Comparison of ENCODE assay signal across 9 mouse cellular contexts in genomic region chr11:79647071-79647501, GRCm38 (mm10). TPM values are rescaled to one million over a fixed set of nuclear protein-coding genes. Genes with fewer than 3 reads are reported as not detected.
DNase-seq lines count a peak whose midpoint lies in the region; ATAC-seq lines count a peak whose summit lies in the region.
"Had no signal": no experiment of that assay in that cellular context is flagged by ENCODE, and none has a peak within 500 bp of the region (broad histone marks: within the 10 kb centered on the region; RNA-seq: fewer than 3 reads in every experiment).

No protein-coding gene starts in this region.

- peak; percentile 4 to 46 for DNase-seq in heart, postnatal 14 days
- DNase-seq in heart, adult 8-10 months (ENCODE audit: low spot score): no peak
- DNase-seq in kidney, postnatal 25 days: peak; percentile 73 to 85
- DNase-seq in thymus, postnatal 14 days: no peak
- DNase-seq in ovary, postnatal 14 days (ENCODE audit: low spot score): no peak
- DNase-seq in gastrocnemius, postnatal 4 days (ENCODE audit: low spot score in 2 of 2): no peak

- H3K27ac ChIP-seq in forebrain, embryonic 13.5 days: peak overlapping the region; percentile 85
- H3K27ac ChIP-seq in midbrain, embryonic 16.5 days (ENCODE audit: low read length): peak overlapping the region; percentile 44; the same call in 1 of the 2 replicates
- H3K27ac ChIP-seq: liver, embryonic 14.5 days had no signal

- no peak overlapping the region for H3K4me3 ChIP-seq in forebrain, embryonic 13.5 days
- no peak overlapping the region for H3K4me3 ChIP-seq in midbrain, embryonic 16.5 days (ENCODE audit: low read depth, low read length)

- no peaks in the 10 kb centered on the region for H3K36me3 ChIP-seq in forebrain, embryonic 13.5 days (ENCODE audit: poor library complexity, severe bottlenecking)
- H3K36me3 ChIP-seq in midbrain, embryonic 16.5 days (ENCODE audit: control insufficient read depth, insufficient read depth, low read length): no peaks in the 10 kb centered on the region

- H3K9ac ChIP-seq in forebrain, embryonic 13.5 days: no peak overlapping the region
- H3K9ac ChIP-seq in midbrain, embryonic 16.5 days (ENCODE audit: low read depth, low read length): no peak overlapping the region
- H3K9ac ChIP-seq: liver, embryonic 14.5 days had no signal

- H3K9me3 ChIP-seq in forebrain, embryonic 13.5 days (replicated peaks): no peaks in the 10 kb centered on the region
- no peaks in the 10 kb centered on the region for H3K9me3 ChIP-seq in midbrain, embryonic 16.5 days (replicated peaks; ENCODE audit: control insufficient read depth, low read length, poor library complexity, severe bottlenecking)

- intact Hi-C loops in heart, postnatal 14 days (cut with DNase I): no loop called here

- peak overlapping the region; percentile 10 for H3K4me2 ChIP-seq in forebrain, embryonic 13.5 days
- H3K4me2 ChIP-seq in midbrain, embryonic 16.5 days (ENCODE audit: low read length): no peak overlapping the region

- 15% methylated on average over 8 of the region's 8 CpGs for WGBS in forebrain, embryonic 13.5 days
- 23% methylated on average over 8 of the region's 8 CpGs for WGBS in midbrain, embryonic 16.5 days

- no peaks in the 10 kb centered on the region for H3K27me3 ChIP-seq in forebrain, embryonic 13.5 days
- no peaks in the 10 kb centered on the region for H3K27me3 ChIP-seq in midbrain, embryonic 16.5 days (ENCODE audit: control insufficient read depth, insufficient read depth, low read depth, low read length)

- H3K4me1 ChIP-seq in forebrain, embryonic 13.5 days: peaks cover 68% of the 10 kb centered on the region
- H3K4me1 ChIP-seq in midbrain, embryonic 16.5 days (ENCODE audit: control insufficient read depth, insufficient read depth, low read length): peaks cover 12% of the 10 kb centered on the region

- ATAC-seq in forebrain, embryonic 13.5 days: 0 out of 2 replicates have a peak, but pooled peaks have one; percentile 27
- ATAC-seq in midbrain, embryonic 16.5 days: no peak

RNA-seq across cellular contexts. Expression of gene Rab11fip4, which starts 56.1 kb away (rescaled TPM):
- 1 to 10 TPM in 1 of 2 experiments, under 1 TPM in 1; 0.17 to 1.3 TPM for total RNA-seq in heart, postnatal 14 days (2021)
- under 1 TPM in 3 of 4 experiments, not detected in 1; 0.05 to 0.40 (median 0.06) TPM for total RNA-seq in heart, adult 8-10 months (2022)
- polyA plus RNA-seq in forebrain, embryonic 13.5 days (2015; fragmentation: Nextera tagmentation; extraction: Ambion mirVana): 16.2 and 19.2 TPM in 2 replicates
- polyA plus RNA-seq in midbrain, embryonic 16.5 days (2015; fragmentation: Nextera tagmentation; extraction: Ambion mirVana): 27.8 and 29.4 TPM in 2 replicates
- total RNA-seq in gastrocnemius, postnatal 4 days (2021): under 1 TPM; 0.83 to 0.86 TPM

Comparison
In these comparisons a context has a peak if more than half of its experiments do, and no peak if none do; other contexts are left out.
1. DNase-seq: peak in heart, postnatal 14 days (2 of 2) and kidney, postnatal 25 days (2 of 2); none in heart, adult 8-10 months (single experiment), thymus, postnatal 14 days (single experiment), ovary, postnatal 14 days (single experiment) and gastrocnemius, postnatal 4 days (0 of 2).